Comparison of ENCODE assay signal across 22 mouse cellular contexts in genomic region chr13:107530392-107530791, GRCm38 (mm10).
DNase-seq lines count a peak whose midpoint lies in the region; ATAC-seq and TF ChIP-seq lines count a peak whose summit lies in the region.
"Had no signal": no experiment of that assay in that cellular context is flagged by ENCODE, and none has a peak within 500 bp of the region (broad histone marks: within the 10 kb centered on the region; RNA-seq: fewer than 3 reads in every experiment).

No protein-coding gene starts in this region.

- no peak for ATAC-seq in hindbrain, embryonic 11.5 days (ENCODE audit: low FRiP score)
- ATAC-seq in hindbrain, embryonic 14.5 days (ENCODE audit: low FRiP score), result no peak
- ATAC-seq in midbrain, embryonic 16.5 days, result no peak
- peak; percentile 65; the same call in 1 of the 2 replicates for ATAC-seq in lung, postnatal 0 days
- ATAC-seq: CD4-positive, CD25-positive, alpha-beta regulatory T cell, adult 4 months; hindbrain, postnatal 0 days; intestine, embryonic 16.5 days had no signal

- 96% methylated on average over 1 of the region's 1 CpGs for WGBS in hindbrain, embryonic 11.5 days
- WGBS in hindbrain, embryonic 14.5 days, result 93% methylated on average over 1 of the region's 1 CpGs
- 89% methylated on average over 1 of the region's 1 CpGs for WGBS in midbrain, embryonic 10.5 days
- WGBS in midbrain, embryonic 16.5 days, result 84% methylated on average over 1 of the region's 1 CpGs
- 39% methylated on average over 1 of the region's 1 CpGs for WGBS in lung, postnatal 0 days

- intact Hi-C loops in heart, postnatal 10 days (cut with DNase I), result no loop called here

- H3K4me1 ChIP-seq in hindbrain, embryonic 11.5 days (replicated peaks; ENCODE audit: control insufficient read depth, insufficient read depth, low read length), result no peaks in the 10 kb centered on the region
- H3K4me1 ChIP-seq in hindbrain, embryonic 14.5 days (replicated peaks; ENCODE audit: control insufficient read depth, insufficient read depth, low read length), result peaks cover 5% of the 10 kb centered on the region; the same call in 1 of the 2 replicates
- H3K4me1 ChIP-seq in midbrain, embryonic 10.5 days, result peaks cover 10% of the 10 kb centered on the region; the same call in 1 of the 2 replicates
- H3K4me1 ChIP-seq in midbrain, embryonic 16.5 days (ENCODE audit: control insufficient read depth, insufficient read depth, low read length), result peaks cover 8% of the 10 kb centered on the region
- no peaks in the 10 kb centered on the region for H3K4me1 ChIP-seq in lung, postnatal 0 days (ENCODE audit: insufficient read depth, low read depth, low read length)
- H3K4me1 ChIP-seq: limb, embryonic 10.5 days; liver, embryonic 15.5 days had no signal

- no peaks in the 10 kb centered on the region for H3K36me3 ChIP-seq in hindbrain, embryonic 11.5 days (ENCODE audit: control insufficient read depth, insufficient read depth, low read length)
- H3K36me3 ChIP-seq in hindbrain, embryonic 14.5 days (replicated peaks; ENCODE audit: control insufficient read depth, insufficient read depth), result no peaks in the 10 kb centered on the region
- H3K36me3 ChIP-seq in midbrain, embryonic 10.5 days, result no peaks in the 10 kb centered on the region
- no peaks in the 10 kb centered on the region for H3K36me3 ChIP-seq in midbrain, embryonic 16.5 days (ENCODE audit: control insufficient read depth, insufficient read depth, low read length)
- H3K36me3 ChIP-seq in lung, postnatal 0 days (ENCODE audit: insufficient read depth, low read length), result no peaks in the 10 kb centered on the region
- H3K36me3 ChIP-seq: forebrain, embryonic 12.5 days; limb, embryonic 10.5 days; liver, embryonic 15.5 days; midbrain, embryonic 12.5 days had no signal

- H3K9ac ChIP-seq in hindbrain, embryonic 11.5 days (ENCODE audit: low read depth, low read length), result no peak overlapping the region
- no peak overlapping the region for H3K9ac ChIP-seq in hindbrain, embryonic 14.5 days
- H3K9ac ChIP-seq in midbrain, embryonic 16.5 days (ENCODE audit: low read depth, low read length), result no peak overlapping the region
- H3K9ac ChIP-seq in lung, postnatal 0 days (replicated peaks; ENCODE audit: low read depth), result no peak overlapping the region
- H3K9ac ChIP-seq: forebrain, embryonic 12.5 days; liver, embryonic 15.5 days; midbrain, embryonic 12.5 days had no signal

- H3K4me3 ChIP-seq in hindbrain, embryonic 11.5 days (ENCODE audit: low read depth, low read length), result no peak overlapping the region
- no peak overlapping the region for H3K4me3 ChIP-seq in hindbrain, embryonic 14.5 days (replicated peaks; ENCODE audit: low read length)
- H3K4me3 ChIP-seq in midbrain, embryonic 10.5 days, result no peak overlapping the region
- H3K4me3 ChIP-seq in midbrain, embryonic 16.5 days (ENCODE audit: low read depth, low read length), result no peak overlapping the region
- no peak overlapping the region for H3K4me3 ChIP-seq in lung, postnatal 0 days (ENCODE audit: low read depth, low read length)
- H3K4me3 ChIP-seq: forebrain, embryonic 12.5 days; limb, embryonic 10.5 days; liver, embryonic 15.5 days; midbrain, embryonic 12.5 days had no signal

- peak; percentile 20; the same call in 1 of the 2 replicates for TF ChIP-seq EP300 in lung, postnatal 0 days (IDR thresholded peaks at IDR 0.05)

- H3K27ac ChIP-seq in hindbrain, embryonic 11.5 days (ENCODE audit: low read depth, low read length), result peak overlapping the region; percentile 45; the same call in 1 of the 2 replicates
- H3K27ac ChIP-seq in hindbrain, embryonic 14.5 days, result no peak overlapping the region; the same call in 1 of the 2 replicates
- no peak overlapping the region for H3K27ac ChIP-seq in midbrain, embryonic 10.5 days (replicated peaks)
- no peak overlapping the region for H3K27ac ChIP-seq in midbrain, embryonic 16.5 days (ENCODE audit: low read length)
- H3K27ac ChIP-seq in lung, postnatal 0 days (ENCODE audit: low read length), result peak overlapping the region; percentile 66; the same call in 1 of the 2 replicates
- H3K27ac ChIP-seq: forebrain, embryonic 12.5 days; hindbrain, postnatal 0 days; limb, embryonic 10.5 days; liver, embryonic 15.5 days; midbrain, embryonic 12.5 days; stomach, postnatal 0 days had no signal

- H3K9me3 ChIP-seq in hindbrain, embryonic 11.5 days (ENCODE audit: control insufficient read depth, low read length), result no peaks in the 10 kb centered on the region
- no peaks in the 10 kb centered on the region for H3K9me3 ChIP-seq in hindbrain, embryonic 14.5 days (ENCODE audit: control insufficient read depth, low read length)
- no peaks in the 10 kb centered on the region for H3K9me3 ChIP-seq in midbrain, embryonic 10.5 days (replicated peaks)
- H3K9me3 ChIP-seq in midbrain, embryonic 16.5 days (replicated peaks; ENCODE audit: control insufficient read depth, low read length, poor library complexity, severe bottlenecking), result no peaks in the 10 kb centered on the region
- no peaks in the 10 kb centered on the region for H3K9me3 ChIP-seq in lung, postnatal 0 days (ENCODE audit: low read length)
- H3K9me3 ChIP-seq: forebrain, embryonic 12.5 days; limb, embryonic 10.5 days; liver, embryonic 15.5 days; midbrain, embryonic 12.5 days had no signal

- no peak for DNase-seq in hindbrain, embryonic 11.5 days (ENCODE audit: low spot score)
- DNase-seq in hindbrain, embryonic 14.5 days (ENCODE audit: low spot score), result no peak
- peak; percentile 4 for DNase-seq in midbrain, embryonic 10.5 days (ENCODE audit: low spot score)
- DNase-seq in lung, postnatal 0 days (ENCODE audit: low spot score), result peak; percentile 54
- no peak for DNase-seq in heart, postnatal 10 days
- DNase-seq in cerebellum, adult 9-11 months, result no peak
- DNase-seq: adrenal gland, postnatal 36 days; cerebellum, adult 11 months; cerebellum, postnatal 10 days; gastrocnemius, postnatal 36 days; heart, postnatal 36 days; liver; right cerebral cortex, adult 18-20 months had no signal

- no peak overlapping the region for H3K4me2 ChIP-seq in hindbrain, embryonic 11.5 days (replicated peaks; ENCODE audit: low read depth, low read length)
- no peak overlapping the region for H3K4me2 ChIP-seq in hindbrain, embryonic 14.5 days (replicated peaks)
- no peak overlapping the region for H3K4me2 ChIP-seq in midbrain, embryonic 16.5 days (ENCODE audit: low read length)
- H3K4me2 ChIP-seq in lung, postnatal 0 days (replicated peaks; ENCODE audit: low read depth, low read length), result no peak overlapping the region
- H3K4me2 ChIP-seq: forebrain, embryonic 12.5 days; liver, embryonic 15.5 days; midbrain, embryonic 12.5 days had no signal

- no peaks in the 10 kb centered on the region for H3K27me3 ChIP-seq in hindbrain, embryonic 11.5 days (ENCODE audit: control insufficient read depth, insufficient read depth, low read length)
- H3K27me3 ChIP-seq in hindbrain, embryonic 14.5 days (ENCODE audit: control insufficient read depth, insufficient read depth, low read length), result no peaks in the 10 kb centered on the region
- no peaks in the 10 kb centered on the region for H3K27me3 ChIP-seq in midbrain, embryonic 10.5 days (ENCODE audit: low read depth, poor library complexity, severe bottlenecking)
- H3K27me3 ChIP-seq in midbrain, embryonic 16.5 days (ENCODE audit: control insufficient read depth, insufficient read depth, low read depth, low read length), result no peaks in the 10 kb centered on the region
- no peaks in the 10 kb centered on the region for H3K27me3 ChIP-seq in lung, postnatal 0 days (replicated peaks; ENCODE audit: insufficient read depth, low read length)
- H3K27me3 ChIP-seq: forebrain, embryonic 12.5 days; liver, embryonic 15.5 days; midbrain, embryonic 12.5 days had no signal

- TF ChIP-seq CTCF in lung, postnatal 0 days (IDR thresholded peaks at IDR 0.05), result no peak

Comparison
In these comparisons a context has a peak if more than half of its experiments do, and no peak if none do; other contexts are left out.
1. H3K27ac ChIP-seq: peak in hindbrain, embryonic 11.5 days (single experiment) and lung, postnatal 0 days (single experiment); none in hindbrain, embryonic 14.5 days (single experiment), midbrain, embryonic 10.5 days (single experiment) and midbrain, embryonic 16.5 days (single experiment).
2. DNase-seq: peak in midbrain, embryonic 10.5 days (single experiment) and lung, postnatal 0 days (single experiment); none in hindbrain, embryonic 11.5 days (single experiment), hindbrain, embryonic 14.5 days (single experiment), heart, postnatal 10 days (0 of 2) and cerebellum, adult 9-11 months (single experiment).